Mouse (Mus musculus) forebrain, embryonic 11.5 days (tissue): Measurements from ENCODE around the gene N4bp2l1. TPM values are rescaled to one million over a fixed set of nuclear protein-coding genes. Genes with fewer than 3 reads are reported as not detected.
A peak's percentile ranks its signal among the peaks of the same experiment; 100 is the strongest.

Experiments used
- ATAC-seq: fragments of 200-750 bp; cut with Nextera tagmentation; replicated peaks from 2 replicates; pipeline ENCODE4 v1.8.0; 2017; ENCODE audit warnings: moderate TSS enrichment; ENCODE audit not compliant: low FRiP score
- DNase-seq: peaks from one replicate; pipeline ENCODE4 v3.0.0-alpha.2; 2017; ENCODE audit warnings: low spot score
- H3K27ac ChIP-seq: fragments of 300-500 bp; sonication (generic); 2 replicates; pipeline ENCODE4 v1.5.1; 2014; ENCODE audit warnings: low read depth, low read length
- H3K27me3 ChIP-seq: fragments of 300-500 bp; sonication (generic); 2 replicates; pipeline ENCODE4 v1.6.1; 2014; ENCODE audit warnings: mild to moderate bottlenecking, low read length, mixed read lengths; ENCODE audit not compliant: control insufficient read depth, insufficient read depth
- H3K36me3 ChIP-seq: fragments of 300-500 bp; sonication (generic); 2 replicates; pipeline ENCODE4 v1.6.1; 2014; ENCODE audit warnings: mild to moderate bottlenecking, low read length, moderate library complexity, mixed read lengths; ENCODE audit not compliant: control insufficient read depth, insufficient read depth
- H3K4me1 ChIP-seq: fragments of 300-500 bp; sonication (generic); replicated peaks from 2 replicates; pipeline ENCODE4 v1.6.1; 2014; ENCODE audit warnings: low read length, mixed read lengths; ENCODE audit not compliant: control insufficient read depth, insufficient read depth
- H3K4me2 ChIP-seq: fragments of 300-500 bp; sonication (generic); 2 replicates; pipeline ENCODE4 v1.6.1; 2014; ENCODE audit warnings: low read depth, mild to moderate bottlenecking, low read length, moderate library complexity, mixed read lengths; ENCODE audit not compliant: severe bottlenecking
- H3K4me3 ChIP-seq: fragments of 300-500 bp; sonication (generic); 2 replicates; pipeline ENCODE4 v1.5.1; 2014; ENCODE audit warnings: low read depth, low read length
- H3K9ac ChIP-seq: fragments of 300-500 bp; sonication (generic); 2 replicates; pipeline ENCODE4 v1.6.1; 2014; ENCODE audit warnings: low read length
- H3K9me3 ChIP-seq: fragments of 300-500 bp; sonication (generic); 2 replicates; pipeline ENCODE4 v1.6.1; 2016; ENCODE audit warnings: low read length, mixed read lengths; ENCODE audit not compliant: control insufficient read depth
- WGBS: fragments of 180-500 bp; shearing (Covaris S2); extraction: QIAGEN DNeasy Blood & Tissue Kit; methylation state at CpG from one replicate; pipeline ENCODE4 v1.1.7; 2014; 5-methylcytosine and 5-hydroxymethylcytosine counted together
- polyA plus RNA-seq: library from polyadenylated mRNA; unstranded; fragments of >200 nt; fragmentation: Nextera tagmentation; extraction: Ambion mirVana; gene quantifications from 2 replicates; pipeline ENCODE4 v1.2.1, GENCODE M21; 2014

N4bp2l1 gene
- polyA plus RNA-seq, 1 experiment from 2014 or later, result 3.3 TPM

DNA sequence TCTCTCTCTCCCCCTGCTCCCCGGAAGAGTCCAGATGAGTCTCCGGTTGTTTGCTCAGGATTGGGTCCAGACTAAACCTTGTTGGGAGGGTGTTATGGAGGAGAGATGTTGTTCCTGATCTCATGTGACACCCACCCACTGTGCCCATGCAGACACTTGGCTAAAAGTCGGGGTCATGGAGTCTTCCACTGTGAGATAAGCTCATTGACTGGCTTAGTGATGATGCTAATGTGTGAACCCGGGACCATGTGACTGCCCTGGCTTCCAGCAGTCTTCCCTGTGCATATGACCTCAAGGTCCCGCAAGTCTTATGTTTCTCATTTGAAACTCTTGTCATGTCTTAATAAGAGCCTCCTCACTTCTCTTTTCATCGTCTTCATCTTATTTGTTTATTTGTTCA, 15.8 kb downstream of the N4bp2l1 start:
- Histone ChIP-seq H3K27me3 (no peaks in the 10 kb centered on the region), H3K36me3 (no peaks in the 10 kb centered on the region), H3K27ac (no peak overlapping the region), H3K4me3 (no peak overlapping the region), H3K4me2 (no peak overlapping the region), H3K9me3 (no peaks in the 10 kb centered on the region), H3K4me1 (no peaks in the 10 kb centered on the region), H3K9ac (no peak overlapping the region)
- DNase-seq, result no peak
- no peak for ATAC-seq
- WGBS, result 84% methylated on average over 6 of the region's 6 CpGs

DNA sequence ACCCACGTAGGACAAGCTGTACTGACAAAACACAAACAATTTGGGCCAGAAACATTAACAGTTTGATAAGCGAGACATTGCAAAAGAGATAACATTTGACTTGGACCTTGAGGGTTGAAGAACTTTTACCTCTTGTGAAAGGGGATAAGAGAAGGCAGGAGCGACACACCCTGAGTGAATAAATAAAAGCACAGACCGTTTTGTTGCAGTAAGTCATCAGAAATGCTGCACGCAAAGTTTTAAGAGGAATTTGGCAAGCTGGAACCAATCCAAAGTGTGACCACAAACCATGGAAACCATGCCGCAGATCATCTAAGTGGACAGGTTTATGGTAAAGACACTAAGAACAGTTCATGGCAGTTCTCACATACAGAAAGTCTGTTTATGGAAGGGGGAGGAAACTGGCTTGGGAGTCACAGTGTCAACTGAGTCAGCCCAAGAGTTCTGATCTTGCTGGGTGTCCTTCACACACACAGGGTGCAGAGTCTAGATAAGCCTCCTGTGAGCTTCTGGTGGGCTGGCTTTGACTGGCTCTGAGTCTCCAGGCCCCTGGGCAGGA, 18.3 kb downstream of the N4bp2l1 start:
- Histone ChIP-seq H3K36me3 (no peaks in the 10 kb centered on the region), H3K9ac (no peak overlapping the region), H3K4me2 (no peak overlapping the region), H3K9me3 (no peaks in the 10 kb centered on the region), H3K27ac (no peak overlapping the region), H3K27me3 (no peaks in the 10 kb centered on the region), H3K4me1 (no peaks in the 10 kb centered on the region), H3K4me3 (no peak overlapping the region)
- WGBS, result 90% methylated on average over 6 of the region's 6 CpGs
- no peak for ATAC-seq
- DNase-seq, result no peak

DNA sequence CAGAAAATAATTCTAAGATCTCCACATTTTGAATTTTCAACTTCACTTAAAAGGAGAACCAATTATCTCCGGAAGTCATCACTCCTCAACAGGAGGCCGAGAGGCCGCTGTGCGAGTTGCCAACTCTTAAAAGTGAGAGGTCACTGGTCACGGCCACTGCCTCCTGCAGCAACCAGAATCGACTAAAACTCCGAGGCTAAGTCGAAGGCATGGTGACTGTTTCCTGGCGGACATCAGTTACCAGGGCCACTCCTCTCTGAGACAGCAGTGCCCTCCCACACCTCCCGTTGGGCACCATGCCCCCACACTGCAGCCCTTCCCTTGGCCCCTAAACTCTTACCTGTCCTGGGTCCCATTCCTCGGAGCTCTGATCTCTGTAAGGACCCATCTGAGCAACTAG, 20.2 kb downstream of the N4bp2l1 start:
- Histone ChIP-seq H3K4me2 (no peak overlapping the region), H3K4me1 (no peaks in the 10 kb centered on the region), H3K9me3 (no peaks in the 10 kb centered on the region), H3K36me3 (no peaks in the 10 kb centered on the region), H3K9ac (no peak overlapping the region), H3K27me3 (no peaks in the 10 kb centered on the region), H3K27ac (no peak overlapping the region), H3K4me3 (no peak overlapping the region)
- 90% methylated on average over 11 of the region's 11 CpGs for WGBS
- DNase-seq (no peak), ATAC-seq (no peak)

DNA sequence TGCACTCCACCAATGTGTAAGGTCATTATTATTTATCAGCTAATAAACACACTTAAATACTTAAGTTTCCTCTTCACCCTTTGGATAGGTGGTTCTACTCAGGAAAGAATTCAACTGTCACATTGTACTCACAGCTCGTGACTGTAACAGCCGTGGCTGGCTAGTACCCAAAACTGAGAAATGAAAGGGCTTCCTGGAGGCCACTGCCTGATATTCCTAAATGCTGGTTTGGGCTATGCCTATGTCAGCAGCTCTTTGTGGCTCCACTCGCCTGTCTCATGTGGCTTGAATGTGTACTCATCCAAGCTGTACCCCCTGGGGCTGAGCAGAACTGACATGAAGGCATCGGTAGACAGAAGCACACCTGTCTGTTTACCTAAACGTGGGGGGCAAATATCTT, 22.1 kb downstream of the N4bp2l1 start:
- H3K4me1 ChIP-seq, result no peaks in the 10 kb centered on the region
- ATAC-seq (no peak), DNase-seq (no peak)
- no peaks in the 10 kb centered on the region; the same call in 1 of the 2 replicates for H3K36me3 ChIP-seq
- H3K4me3 ChIP-seq, result no peak overlapping the region
- no peak overlapping the region for H3K9ac ChIP-seq
- H3K9me3 ChIP-seq, result no peaks in the 10 kb centered on the region
- WGBS, result 89% methylated on average over 5 of the region's 5 CpGs
- H3K27ac ChIP-seq, result no peak overlapping the region
- H3K4me2 ChIP-seq, result no peak overlapping the region
- H3K27me3 ChIP-seq, result no peaks in the 10 kb centered on the region

DNA sequence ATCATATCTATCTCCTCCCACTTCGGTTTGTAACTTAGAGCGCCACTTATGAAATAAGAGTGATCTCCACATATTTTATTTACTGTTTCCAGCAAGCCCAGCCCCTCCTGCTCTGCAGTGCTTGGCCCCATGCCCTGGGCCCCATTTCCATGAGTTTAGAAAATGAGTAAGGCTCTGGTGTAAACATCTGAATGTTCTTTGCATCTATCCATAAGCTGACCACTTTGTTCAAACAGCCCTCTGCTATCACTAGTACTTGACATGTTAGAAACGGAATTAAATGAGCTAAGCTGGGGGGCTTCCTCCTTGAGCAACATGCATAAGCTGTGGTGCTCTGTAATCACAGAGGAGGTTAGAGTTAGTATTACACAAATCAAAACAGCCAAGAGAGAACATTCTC, 22.6 kb downstream of the N4bp2l1 start:
- Histone ChIP-seq H3K27ac (no peak overlapping the region), H3K4me1 (no peaks in the 10 kb centered on the region), H3K9me3 (no peaks in the 10 kb centered on the region), H3K4me2 (no peak overlapping the region), H3K4me3 (no peak overlapping the region), H3K36me3 (no peaks in the 10 kb centered on the region; the same call in 1 of the 2 replicates), H3K27me3 (no peaks in the 10 kb centered on the region), H3K9ac (no peak overlapping the region)
- ATAC-seq (no peak), DNase-seq (no peak)
- WGBS, result 97% methylated on average over 3 of the region's 3 CpGs

DNA sequence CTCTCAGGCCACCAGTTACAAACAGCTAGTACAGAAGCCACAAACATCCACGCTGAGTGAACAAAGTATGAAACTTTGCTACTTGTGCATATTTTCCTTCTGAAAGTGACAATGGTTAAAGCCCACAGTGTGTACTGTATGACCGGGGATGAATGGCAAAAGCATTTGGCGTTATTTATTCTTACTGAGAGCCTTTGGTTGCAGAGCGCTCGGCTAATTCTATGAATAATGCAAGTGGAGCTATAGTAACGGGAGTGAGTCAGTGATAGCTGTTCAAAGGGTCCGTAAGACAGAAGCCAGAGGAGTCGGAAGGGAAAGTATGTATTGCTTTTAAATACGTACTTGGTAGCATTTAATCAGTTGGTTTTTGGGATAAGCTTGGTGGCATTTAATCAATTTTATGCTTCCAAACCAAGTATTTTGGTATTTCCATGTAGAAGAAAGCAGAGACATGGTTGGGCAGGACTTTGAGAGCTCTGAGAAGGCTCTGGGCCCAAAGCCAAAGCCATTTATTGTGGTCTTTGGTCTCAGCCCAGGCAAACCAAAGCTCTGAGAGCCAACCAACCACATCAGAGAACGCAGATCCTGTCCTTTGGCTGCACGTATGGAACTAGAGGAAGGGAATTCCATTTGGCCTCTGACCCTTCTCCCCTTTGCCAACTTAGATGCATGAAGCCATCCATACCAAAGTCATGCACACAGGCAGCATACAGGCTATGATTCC, 26.3 kb downstream of the N4bp2l1 start:
- DNase-seq (no peak), ATAC-seq (no peak)
- no peak overlapping the region for H3K4me2 ChIP-seq
- no peak overlapping the region for H3K4me3 ChIP-seq
- no peaks in the 10 kb centered on the region; the same call in 1 of the 2 replicates for H3K36me3 ChIP-seq
- no peaks in the 10 kb centered on the region for H3K4me1 ChIP-seq
- H3K27ac ChIP-seq, result no peak overlapping the region
- no peak overlapping the region for H3K9ac ChIP-seq
- no peaks in the 10 kb centered on the region for H3K27me3 ChIP-seq
- WGBS, result 91% methylated on average over 11 of the region's 11 CpGs
- H3K9me3 ChIP-seq, result no peaks in the 10 kb centered on the region

DNA sequence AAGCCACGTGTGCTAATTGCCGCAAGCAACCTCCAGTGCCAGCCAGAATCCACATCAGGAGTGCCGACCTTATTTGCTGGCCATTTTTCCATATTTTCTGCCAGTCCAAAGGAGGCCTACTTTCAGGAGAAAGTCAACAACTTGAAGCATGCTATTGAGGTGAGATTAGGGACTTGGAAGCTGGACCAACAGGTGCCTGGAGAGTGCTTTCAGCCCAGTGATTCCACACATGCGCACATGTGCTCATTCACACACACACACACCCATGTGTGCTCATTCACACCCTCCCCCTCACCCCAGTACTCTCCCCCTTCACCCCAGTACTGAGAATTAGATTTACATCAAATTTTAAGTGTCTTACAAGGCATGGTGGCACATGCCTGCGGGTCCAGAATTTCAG, 30.0 kb downstream of the N4bp2l1 start:
- no peaks in the 10 kb centered on the region for H3K9me3 ChIP-seq
- H3K27me3 ChIP-seq, result no peaks in the 10 kb centered on the region
- ATAC-seq (no peak), DNase-seq (peak; percentile 39)
- no peaks in the 10 kb centered on the region; the same call in 1 of the 2 replicates for H3K36me3 ChIP-seq
- WGBS, result 87% methylated on average over 5 of the region's 5 CpGs
- no peak overlapping the region for H3K27ac ChIP-seq
- no peaks in the 10 kb centered on the region for H3K4me1 ChIP-seq
- H3K9ac ChIP-seq, result no peak overlapping the region
- no peak overlapping the region for H3K4me2 ChIP-seq
- H3K4me3 ChIP-seq, result no peak overlapping the region

DNA sequence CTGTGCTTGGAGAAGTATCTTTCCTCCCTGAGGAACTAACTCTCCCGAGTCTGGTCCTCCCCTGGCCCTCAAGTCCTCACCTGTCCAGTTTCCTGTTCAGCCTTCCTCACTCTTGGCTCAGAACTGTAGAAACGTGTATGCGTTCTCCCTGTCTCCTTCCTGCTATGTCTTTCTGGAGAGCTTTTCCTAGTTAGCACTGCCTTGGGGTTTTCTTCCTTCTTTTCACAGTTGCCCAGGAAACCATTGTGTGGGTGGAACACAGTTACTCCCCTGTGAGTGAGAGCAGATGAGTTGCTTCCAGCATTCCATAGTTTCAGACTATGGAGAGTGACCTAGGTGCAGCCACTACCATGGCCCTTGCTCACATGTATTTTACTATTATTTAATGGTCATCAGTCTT, 30.8 kb downstream of the N4bp2l1 start:
- Histone ChIP-seq H3K4me2 (no peak overlapping the region), H3K4me3 (no peak overlapping the region), H3K27me3 (no peaks in the 10 kb centered on the region), H3K9ac (no peak overlapping the region), H3K9me3 (no peaks in the 10 kb centered on the region), H3K36me3 (no peaks in the 10 kb centered on the region; the same call in 1 of the 2 replicates), H3K4me1 (no peaks in the 10 kb centered on the region), H3K27ac (no peak overlapping the region)
- DNase-seq (peak; percentile 22), ATAC-seq (no peak)
- WGBS, result 74% methylated on average over 3 of the region's 3 CpGs

DNA sequence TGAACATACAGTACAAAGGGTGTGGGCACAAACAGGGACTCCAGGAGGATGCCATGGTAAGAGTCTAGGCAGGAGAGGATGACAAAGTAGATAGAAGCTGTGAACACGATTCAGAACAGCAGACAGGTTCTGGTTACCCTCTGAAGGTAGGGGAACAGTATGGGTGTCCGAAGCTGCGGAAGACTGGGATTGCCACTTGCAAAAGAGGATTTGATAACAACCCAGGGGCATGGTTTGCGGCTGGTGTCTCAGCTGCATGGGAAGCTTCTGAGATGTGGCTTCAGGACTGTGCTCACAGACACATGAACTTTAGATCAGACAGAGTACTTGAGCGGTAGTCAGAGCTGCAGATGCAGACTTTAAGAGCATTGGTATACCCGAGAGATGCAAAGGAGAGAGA, 32.6 kb downstream of the N4bp2l1 start:
- no peak overlapping the region for H3K4me3 ChIP-seq
- H3K9ac ChIP-seq, result no peak overlapping the region
- ATAC-seq, result no peak
- DNase-seq, result no peak
- 96% methylated on average over 6 of the region's 6 CpGs for WGBS
- H3K27me3 ChIP-seq, result no peaks in the 10 kb centered on the region
- no peaks in the 10 kb centered on the region for H3K9me3 ChIP-seq
- no peak overlapping the region for H3K27ac ChIP-seq
- H3K4me1 ChIP-seq, result no peaks in the 10 kb centered on the region
- H3K4me2 ChIP-seq, result no peak overlapping the region
- no peaks in the 10 kb centered on the region; the same call in 1 of the 2 replicates for H3K36me3 ChIP-seq
